Mouse (Mus musculus): ENCODE measurements around the gene Git2. TPM values are rescaled to one million over a fixed set of nuclear protein-coding genes. Genes with fewer than 3 reads are reported as not detected.

Git2 gene
- 10 to 100 TPM; 42.4 to 44.8 TPM for total RNA-seq (2021)
- long read RNA-seq, experiment 1, full-length matches to known transcripts: 2 of 13 reads
- long read RNA-seq, experiment 1, partial matches to known transcripts: 2 of 13 reads
- long read RNA-seq, experiment 1, other reads (novel, unspliced or antisense): 9 of 13 reads
- long read RNA-seq, experiment 2, full-length matches to known transcripts: 5 of 26 reads
- long read RNA-seq, experiment 2, partial matches to known transcripts: 7 of 26 reads
- long read RNA-seq, experiment 2, other reads (novel, unspliced or antisense): 14 of 26 reads

DNA sequence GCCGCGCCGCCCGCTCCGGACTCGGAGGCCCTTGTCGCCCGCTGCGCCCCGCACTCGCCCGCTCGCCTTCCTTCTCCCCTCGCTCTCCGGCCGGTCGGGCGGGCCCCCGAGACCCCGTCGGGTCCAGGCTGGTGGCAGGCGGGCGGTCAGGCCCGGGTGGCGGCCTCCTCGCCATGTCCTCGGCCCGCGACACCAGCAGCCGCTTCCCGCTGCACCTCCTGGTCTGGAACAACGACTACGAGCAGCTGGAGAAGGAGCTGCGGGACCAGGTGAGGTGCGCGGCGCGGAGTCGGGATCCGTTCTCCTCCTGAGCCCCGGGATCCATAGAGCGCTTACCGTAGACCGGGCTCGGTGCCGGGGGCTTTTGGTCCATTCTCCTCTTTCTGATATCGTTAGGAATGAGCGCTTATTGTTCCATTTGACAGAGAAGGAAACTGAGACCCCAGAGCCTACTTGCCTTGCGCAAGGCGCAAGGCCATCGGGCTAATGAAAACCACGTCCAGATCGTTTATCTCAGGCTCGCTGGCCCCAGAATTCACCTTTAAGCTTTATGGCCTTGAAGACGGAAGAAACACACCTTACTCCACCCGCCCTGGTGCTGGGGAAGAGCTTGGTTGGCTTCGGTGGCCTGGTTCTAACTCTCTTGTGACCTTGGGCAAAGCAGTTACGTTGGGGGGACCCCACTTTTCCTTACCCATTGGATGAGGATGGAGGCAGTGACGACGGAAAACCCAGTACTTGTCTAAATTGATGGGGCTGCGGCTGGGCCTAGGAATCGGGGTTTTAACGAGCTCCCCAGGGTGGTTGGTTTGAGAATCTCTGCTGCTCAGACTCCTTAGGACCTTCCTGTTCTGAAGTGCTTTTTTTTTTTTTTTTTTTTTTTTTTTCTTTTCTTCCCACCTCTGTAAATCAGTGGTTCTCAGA, at the start of gene Git2:
Gene Git2, minus strand, starts transcription at position 462 of the 924 bp plus-strand sequence.
- intact Hi-C loops (cut with DNase I): loop anchor here (2.0 kb wide), 1 partner anchor 29 kb away; no protein-coding TSS in a partner anchor

DNA sequence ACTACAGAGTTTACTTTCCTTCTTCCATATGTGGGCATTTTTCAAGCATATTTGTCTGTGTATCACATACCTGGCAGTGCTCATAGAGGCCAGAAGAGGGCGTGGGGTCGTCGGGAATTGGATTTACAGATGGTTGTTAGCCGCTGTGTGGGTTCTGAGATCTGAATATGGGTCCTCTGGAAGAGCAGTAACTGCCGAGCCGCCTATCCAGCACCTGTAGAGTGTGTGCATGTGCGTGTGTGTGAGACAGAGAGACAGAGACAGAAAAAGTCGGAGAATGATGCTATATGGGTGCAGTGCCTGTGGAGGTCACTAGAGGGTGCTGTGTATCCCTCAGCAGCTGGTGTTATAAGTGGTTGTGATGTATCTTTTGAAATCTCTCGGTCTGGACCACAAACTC, 48.9 kb upstream of the Git2 start:
- DNase-seq: peak; percentile 25 to 39
- intact Hi-C loops (cut with DNase I): loop anchor here (2.0 kb wide), 1 partner anchor 35 kb away; the partner anchor contains the start of gene Gm9936

More for the DNA sequence above, at the start of gene Git2:
- DNase-seq: no peak

DNA sequence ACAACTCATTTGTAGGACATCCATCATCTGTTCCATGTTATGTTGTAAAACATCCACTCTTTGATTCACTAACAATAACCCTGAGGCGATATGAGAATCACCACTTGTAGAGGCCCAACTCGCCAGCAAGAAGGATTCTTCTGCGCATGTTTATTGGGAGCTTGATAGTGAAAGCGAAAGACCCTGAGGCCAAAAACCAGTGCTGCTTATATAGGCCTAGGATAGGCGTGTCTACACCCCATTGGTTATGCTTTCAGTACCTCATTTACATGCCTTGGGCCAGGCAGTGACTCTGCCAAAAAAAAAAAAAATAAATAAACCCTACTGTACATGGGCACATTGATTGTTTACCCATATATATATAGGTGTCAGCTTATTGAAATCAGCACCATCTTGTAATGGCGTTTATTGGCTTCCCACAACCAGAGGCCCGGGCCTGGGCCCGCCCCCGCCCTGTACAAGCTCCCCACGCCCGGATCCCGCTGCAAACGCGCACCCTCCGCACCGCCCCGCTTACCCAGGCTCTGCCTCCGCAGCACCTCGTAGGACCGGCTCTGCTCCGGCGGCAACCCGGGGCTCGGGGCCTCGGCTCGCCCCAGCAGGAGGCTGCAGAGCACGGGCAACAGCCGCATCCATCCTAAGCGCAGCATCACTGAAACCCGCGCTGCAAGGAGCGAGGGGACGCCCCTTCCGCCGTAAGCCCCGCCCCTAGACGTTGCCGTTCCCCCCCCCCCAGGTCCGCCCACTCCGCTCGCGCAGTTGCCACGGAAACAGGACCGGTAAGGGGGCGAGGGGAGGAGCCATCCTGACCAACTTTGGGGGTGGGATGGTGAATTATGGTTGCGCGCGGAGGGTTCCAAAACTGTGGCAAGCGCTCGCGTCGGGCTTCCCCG, 47.7 kb upstream of the Git2 start, which contains the start of gene 1500011B03Rik:
Gene 1500011B03Rik, minus strand, starts transcription at position 673 of the 893 bp plus-strand sequence.
- intact Hi-C loops (cut with DNase I): no loop called here
- peak; percentile 65 to 74 for DNase-seq

DNA sequence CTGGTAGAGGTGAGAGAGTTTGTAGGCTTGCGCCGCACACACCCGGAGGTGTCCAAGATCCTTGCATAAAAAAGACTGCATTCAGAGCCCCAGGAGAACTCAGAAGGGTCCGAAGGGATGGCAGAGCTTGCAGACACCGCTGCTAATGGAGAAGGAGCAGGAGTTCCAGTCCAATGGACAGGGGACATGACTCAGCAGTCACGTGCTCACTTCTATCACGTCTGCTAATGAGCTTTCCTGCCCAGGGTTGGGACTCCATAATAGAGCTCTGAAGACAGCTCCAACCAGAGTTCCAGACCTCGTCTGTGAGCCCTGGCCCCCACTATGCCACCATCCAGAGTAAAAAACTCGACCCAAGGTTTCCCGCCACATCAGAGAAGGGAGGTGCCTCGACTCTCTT, 42.8 kb upstream of the Git2 start:
- DNase-seq: no peak
- intact Hi-C loops (cut with DNase I): no loop called here

DNA sequence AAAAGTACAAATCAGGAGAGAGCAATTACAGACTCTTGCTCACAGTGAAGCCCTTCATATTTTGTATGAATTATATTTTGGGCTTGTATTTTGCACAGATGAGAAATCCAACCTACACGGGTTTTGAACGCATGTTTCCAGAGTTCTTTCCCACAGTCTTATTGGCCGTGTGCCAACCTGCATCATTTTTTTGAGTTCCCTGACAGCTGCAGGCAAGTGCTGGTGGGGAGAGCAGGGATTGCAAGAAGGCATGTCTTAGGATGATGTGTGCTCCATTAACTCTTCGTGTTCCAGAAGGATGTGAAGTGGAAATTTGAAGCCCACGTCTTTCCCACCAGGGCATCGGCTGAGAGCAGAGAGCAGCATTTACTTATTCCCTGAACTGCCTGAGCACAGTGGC, 41.3 kb upstream of the Git2 start:
- DNase-seq: no peak

DNA sequence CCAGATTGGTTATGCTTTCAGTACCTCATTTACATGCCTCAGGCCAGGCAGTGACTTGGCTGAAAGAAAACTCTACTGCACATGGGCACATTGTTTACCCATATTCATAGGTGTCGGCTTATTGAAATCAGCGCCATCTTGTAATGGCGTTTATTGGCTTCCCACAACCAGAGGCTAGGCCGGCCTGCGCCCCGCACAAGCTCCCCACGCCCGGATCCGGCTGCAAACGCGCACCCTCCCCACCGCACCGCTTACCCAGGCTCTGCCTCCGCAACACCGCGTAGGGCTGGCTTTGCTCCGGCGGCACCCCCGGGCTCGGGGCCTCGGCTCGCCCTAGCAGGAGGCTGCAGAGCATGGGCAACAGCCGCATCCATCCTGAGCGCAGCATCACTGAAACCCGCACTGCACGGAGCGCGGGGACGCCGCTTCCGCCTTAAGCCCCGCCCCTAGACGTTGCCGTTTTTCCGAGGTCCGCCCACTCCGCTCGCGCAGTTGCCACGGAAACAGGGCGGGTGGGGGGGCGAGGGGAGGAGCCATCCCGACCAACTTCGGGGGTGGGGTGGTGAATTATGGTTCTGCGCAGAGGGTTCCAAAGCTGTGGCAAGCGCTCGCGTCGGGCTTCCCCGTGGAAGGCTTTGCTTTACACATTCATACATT, 38.3 kb upstream of the Git2 start:
- peak; percentile 85 to 89 for DNase-seq
- intact Hi-C loops (cut with DNase I): no loop called here

More for the DNA sequence above, 41.3 kb upstream of the Git2 start:
- intact Hi-C loops (cut with DNase I): no loop called here

- no peak for DNase-seq
- intact Hi-C loops (cut with DNase I): no loop called here
These were observed 34.5 kb upstream of the Git2 start for GRCm38 (mm10) chr5:114809826-114810225.

DNA sequence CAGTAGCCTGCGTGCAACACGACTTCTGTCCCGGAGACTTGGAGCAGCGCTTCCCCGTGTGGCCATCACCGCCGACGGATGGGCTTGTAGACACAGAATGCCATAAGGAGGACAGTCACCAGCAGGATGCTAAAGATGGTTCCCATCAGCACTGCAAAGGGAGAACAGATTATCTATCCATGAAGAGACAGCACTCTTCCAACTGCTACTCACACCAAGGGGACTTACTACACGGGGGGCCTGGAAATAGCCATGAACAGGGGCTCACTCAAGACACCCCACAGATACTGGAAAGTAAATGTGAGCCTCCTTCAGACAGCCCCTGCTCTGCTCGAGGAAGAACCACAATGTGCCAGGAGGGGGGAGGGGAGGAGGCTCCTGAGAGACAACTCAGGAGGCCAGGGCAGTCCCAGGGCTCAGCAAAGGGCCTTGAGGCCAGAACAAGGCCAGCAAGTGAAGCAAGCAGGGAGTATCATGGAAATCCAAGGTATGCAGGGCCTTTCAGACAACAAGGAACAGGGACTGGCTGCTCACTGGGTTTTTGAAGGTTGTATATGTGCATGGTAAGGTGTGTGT, 34.0 kb upstream of the Git2 start:
- no peak for DNase-seq
- intact Hi-C loops (cut with DNase I): no loop called here

- DNase-seq: no peak
- intact Hi-C loops (cut with DNase I): no loop called here
These were observed 33.1 kb upstream of the Git2 start for GRCm38 (mm10) chr5:114808385-114808784.

DNA sequence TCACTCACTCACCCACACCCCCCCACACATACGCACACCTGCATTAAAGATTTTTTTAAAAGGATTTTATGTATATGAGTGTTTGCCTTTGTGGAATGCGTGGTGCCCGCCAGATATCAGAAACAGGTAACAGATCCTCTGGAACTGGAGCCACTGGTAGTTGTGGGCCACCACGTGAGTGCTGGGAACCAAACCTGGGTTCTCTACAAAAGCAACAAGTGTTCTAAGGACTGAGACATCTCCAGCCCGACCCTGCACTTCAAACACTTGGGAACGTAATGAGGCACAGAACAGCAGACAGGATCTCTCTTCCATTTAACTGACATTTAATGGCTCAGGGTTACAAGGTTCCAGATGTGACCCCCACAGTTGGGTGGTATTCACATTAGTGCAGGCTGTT, 32.6 kb upstream of the Git2 start:
- intact Hi-C loops (cut with DNase I): no loop called here
- no peak for DNase-seq

- DNase-seq: no peak
- intact Hi-C loops (cut with DNase I): no loop called here
These were observed 32.2 kb upstream of the Git2 start for GRCm38 (mm10) chr5:114807468-114807867.

GRCm38 (mm10) chr5:114807063-114807462, 31.7 kb upstream of the Git2 start:
- no peak for DNase-seq
- intact Hi-C loops (cut with DNase I): no loop called here

GRCm38 (mm10) chr5:114806636-114807035, 31.3 kb upstream of the Git2 start:
- intact Hi-C loops (cut with DNase I): no loop called here
- DNase-seq: no peak

- peak; percentile 38 to 41 for DNase-seq
- intact Hi-C loops (cut with DNase I): loop anchor here (2.0 kb wide), 1 partner anchor 31 kb away; the partner anchor contains the start of genes Ankrd13a and Git2
These were observed 30.4 kb upstream of the Git2 start for GRCm38 (mm10) chr5:114805436-114806350.

- peak; percentile 63 to 67 for DNase-seq
- intact Hi-C loops (cut with DNase I): loop anchor here (2.0 to 5.0 kb wide), 2 partner anchors 30 to 98 kb away; partner anchors contain the start of genes Ankrd13a, Git2 and Tchp
These were observed 29.6 kb upstream of the Git2 start for GRCm38 (mm10) chr5:114804958-114805357.

GRCm38 (mm10) chr5:114804335-114804734, 29.0 kb upstream of the Git2 start:
- no peak for DNase-seq
- intact Hi-C loops (cut with DNase I): loop anchor here (2.0 to 5.0 kb wide), 2 partner anchors 30 to 97 kb away; partner anchors contain the start of genes Ankrd13a, Git2 and Tchp

- intact Hi-C loops (cut with DNase I): loop anchor here (5.0 kb wide), 1 partner anchor 96 kb away; the partner anchor contains the start of gene Tchp
- no peak for DNase-seq
These were observed 27.9 kb upstream of the Git2 start for GRCm38 (mm10) chr5:114803231-114803630.

DNA sequence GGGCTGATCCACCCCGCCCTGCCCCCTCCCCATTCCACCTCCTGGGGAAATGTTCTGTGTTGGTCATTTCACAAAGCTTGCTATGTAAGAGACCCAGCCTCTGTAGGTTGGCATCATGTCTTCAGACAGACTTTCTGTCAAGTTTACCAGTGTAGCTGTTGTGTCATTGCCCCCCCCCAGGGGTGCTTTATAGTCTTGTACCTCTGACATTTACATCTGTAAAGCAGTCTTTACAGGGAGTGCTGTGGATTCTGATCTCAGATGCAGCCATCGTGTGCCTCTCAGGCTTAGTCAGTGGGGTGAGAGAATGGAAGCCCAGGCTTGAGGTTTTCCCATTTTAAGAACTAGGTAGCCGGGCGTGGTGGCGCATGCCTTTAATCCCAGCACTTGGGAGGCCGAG, 26.5 kb upstream of the Git2 start:
- DNase-seq: no peak
- intact Hi-C loops (cut with DNase I): loop anchor here (5.0 kb wide), 1 partner anchor 95 kb away; the partner anchor contains the start of gene Tchp

Measured in heart, postnatal 14 days (tissue).